Mouse (Mus musculus): ENCODE results near the gene Sos2. TPM values are rescaled to one million over a fixed set of nuclear protein-coding genes. Genes with fewer than 3 reads are reported as not detected.

The Sos2 gene
- polyA plus RNA-seq, 1 experiment, result 6.0 TPM

- H3K79me2 ChIP-seq (ENCODE audit: control insufficient read depth, insufficient read depth), result no peaks in the 10 kb centered on the region
- H3K36me3 ChIP-seq (ENCODE audit: control insufficient read depth, insufficient read depth), result no peaks in the 10 kb centered on the region
- peak overlapping the region; percentile 20 for H3K4me3 ChIP-seq
- H3K27me3 ChIP-seq (ENCODE audit: control insufficient read depth, insufficient read depth, insufficient read length), result no peaks in the 10 kb centered on the region
- peak overlapping the region; percentile 100 for H3K4me2 ChIP-seq (ENCODE audit: low read depth)
- H3ac ChIP-seq (ENCODE audit: control insufficient read depth, insufficient read length), result no peak overlapping the region
- TF ChIP-seq E2F4 (IDR thresholded peaks at IDR 0.05; ENCODE audit: insufficient read depth) (no peak), TCF12 (IDR thresholded peaks at IDR 0.05; ENCODE audit: insufficient read depth, poor library complexity, severe bottlenecking) (no peak), CEBPB (IDR thresholded peaks at IDR 0.05; ENCODE audit: insufficient read depth, poor library complexity, severe bottlenecking) (no peak), MAX (IDR thresholded peaks at IDR 0.05; ENCODE audit: low read depth) (no peak), MYOD1 (IDR thresholded peaks at IDR 0.05; ENCODE audit: control insufficient read depth in 1 of 3, insufficient read length in 2 of 3, low read depth in 2 of 3) (no peak), POLR2A (IDR thresholded peaks at IDR 0.05; ENCODE audit: insufficient read length, low read depth) (no peak), REST (IDR thresholded peaks at IDR 0.05; ENCODE audit: insufficient read depth, insufficient read length) (no peak), MYOG (IDR thresholded peaks at IDR 0.05; ENCODE audit: control insufficient read depth in 1 of 3, insufficient read depth in 1 of 3, insufficient read length in 2 of 3, low read depth in 2 of 3) (no peak), POLR2AphosphoS2 (IDR thresholded peaks at IDR 0.05; ENCODE audit: insufficient read length, low read depth) (no peak)
Measured at GRCm38 (mm10) chr12:69538362-69538950, 143.2 kb downstream of the Sos2 start.

- Histone ChIP-seq H3K36me3 (ENCODE audit: control insufficient read depth, insufficient read depth) (no peaks in the 10 kb centered on the region), H3K79me2 (ENCODE audit: control insufficient read depth, insufficient read depth) (no peaks in the 10 kb centered on the region), H3K4me3 (peak overlapping the region; percentile 20), H3K27me3 (ENCODE audit: control insufficient read depth, insufficient read depth, insufficient read length) (no peaks in the 10 kb centered on the region), H3ac (ENCODE audit: control insufficient read depth, insufficient read length) (no peak overlapping the region), H3K4me2 (ENCODE audit: low read depth) (peak overlapping the region; percentile 100)
- TF ChIP-seq MYOG (IDR thresholded peaks at IDR 0.05; ENCODE audit: control insufficient read depth in 1 of 3, insufficient read depth in 1 of 3, insufficient read length in 2 of 3, low read depth in 2 of 3), result peak in 1 of 3 experiments; percentile 15
- TF ChIP-seq USF1 (IDR thresholded peaks at IDR 0.05; ENCODE audit: low read depth), result no peak
- TF ChIP-seq MAX (IDR thresholded peaks at IDR 0.05; ENCODE audit: low read depth), result no peak
Measured at GRCm38 (mm10) chr12:69537675-69538361, 143.8 kb downstream of the Sos2 start.

- Histone ChIP-seq H3K4me3 (peak overlapping the region; percentile 20), H3K79me2 (ENCODE audit: control insufficient read depth, insufficient read depth) (no peaks in the 10 kb centered on the region)
Measured at GRCm38 (mm10) chr12:69537243-69537674, 144.4 kb downstream of the Sos2 start.

GRCm38 (mm10) chr12:69536616-69537242 lies 144.9 kb downstream of the Sos2 start:
- H3ac ChIP-seq (ENCODE audit: control insufficient read depth, insufficient read length), result no peak overlapping the region
- TF ChIP-seq USF1 (IDR thresholded peaks at IDR 0.05; ENCODE audit: low read depth) (no peak), POLR2A (IDR thresholded peaks at IDR 0.05; ENCODE audit: insufficient read length, low read depth) (no peak), TCF3 (IDR thresholded peaks at IDR 0.05; ENCODE audit: insufficient read length, low read depth) (no peak), MAX (IDR thresholded peaks at IDR 0.05; ENCODE audit: low read depth) (no peak), MYOD1 (IDR thresholded peaks at IDR 0.05; ENCODE audit: control insufficient read depth in 1 of 3, insufficient read length in 2 of 3, low read depth in 2 of 3) (no peak), E2F4 (IDR thresholded peaks at IDR 0.05; ENCODE audit: insufficient read depth) (no peak), SRF (IDR thresholded peaks at IDR 0.05; ENCODE audit: control insufficient read depth, insufficient read length, low read depth) (no peak), TCF12 (IDR thresholded peaks at IDR 0.05; ENCODE audit: insufficient read depth, poor library complexity, severe bottlenecking) (no peak)
- H3K27me3 ChIP-seq (ENCODE audit: control insufficient read depth, insufficient read depth, insufficient read length), result no peaks in the 10 kb centered on the region
- H3K4me3 ChIP-seq, result peak overlapping the region; percentile 20
- H3K79me2 ChIP-seq (ENCODE audit: control insufficient read depth, insufficient read depth), result no peaks in the 10 kb centered on the region
- peak overlapping the region; percentile 100 for H3K4me2 ChIP-seq (ENCODE audit: low read depth)
- H3K36me3 ChIP-seq (ENCODE audit: control insufficient read depth, insufficient read depth), result no peaks in the 10 kb centered on the region

More at GRCm38 (mm10) chr12:69537243-69537674, 144.4 kb downstream of the Sos2 start:
- Histone ChIP-seq H3K4me2 (ENCODE audit: low read depth) (peak overlapping the region; percentile 100), H3K36me3 (ENCODE audit: control insufficient read depth, insufficient read depth) (no peaks in the 10 kb centered on the region), H3ac (ENCODE audit: control insufficient read depth, insufficient read length) (no peak overlapping the region), H3K27me3 (ENCODE audit: control insufficient read depth, insufficient read depth, insufficient read length) (no peaks in the 10 kb centered on the region)
- TF ChIP-seq MYOG (IDR thresholded peaks at IDR 0.05; ENCODE audit: control insufficient read depth in 1 of 3, insufficient read depth in 1 of 3, insufficient read length in 2 of 3, low read depth in 2 of 3) (no peak), REST (IDR thresholded peaks at IDR 0.05; ENCODE audit: insufficient read depth, insufficient read length) (no peak), USF1 (IDR thresholded peaks at IDR 0.05; ENCODE audit: low read depth) (no peak), MYOD1 (IDR thresholded peaks at IDR 0.05; ENCODE audit: control insufficient read depth in 1 of 3, insufficient read length in 2 of 3, low read depth in 2 of 3) (no peak), CEBPB (IDR thresholded peaks at IDR 0.05; ENCODE audit: insufficient read depth, poor library complexity, severe bottlenecking) (0 out of 2 replicates have a peak, but pooled peaks have one; percentile 4), POLR2A (IDR thresholded peaks at IDR 0.05; ENCODE audit: insufficient read length, low read depth) (peak; percentile 26), MAX (IDR thresholded peaks at IDR 0.05; ENCODE audit: low read depth) (no peak), POLR2AphosphoS2 (IDR thresholded peaks at IDR 0.05; ENCODE audit: insufficient read length, low read depth) (no peak)

Other genes with a start within 250 kb of the Sos2 start
- gene Vcpkmt, start 98.8 kb downstream of the Sos2 start, polyA plus RNA-seq (2012; fragmentation: generic; extraction: Trizol), result 14.6 TPM
- gene L2hgdh, start 43.0 kb upstream of the Sos2 start, polyA plus RNA-seq (2012; fragmentation: generic; extraction: Trizol), result 2.8 TPM
- gene Atp5s, start 43.1 kb upstream of the Sos2 start, polyA plus RNA-seq (2012; fragmentation: generic; extraction: Trizol), result 9.3 TPM
- 0.05 TPM for gene Cdkl1, start 109.4 kb upstream of the Sos2 start, polyA plus RNA-seq (2012; fragmentation: generic; extraction: Trizol)
- 0.36 TPM for gene Atl1, start 210.8 kb upstream of the Sos2 start, polyA plus RNA-seq (2012; fragmentation: generic; extraction: Trizol)
- 6.1 TPM for gene Map4k5, start 211.3 kb upstream of the Sos2 start, polyA plus RNA-seq (2012; fragmentation: generic; extraction: Trizol)